Mouse (Mus musculus): ENCODE measurements around the gene Kctd13.
A peak's percentile ranks its signal among the peaks of the same experiment; 100 is the strongest.
"Not testable (repeated sequence)": the region's sequence is repeated elsewhere in the genome, so short reads cannot be mapped to it uniquely, and the experiment has no call there.

Gene Kctd13

GRCm38 (mm10) chr7:126928384-126929037 is at the start of gene Kctd13:
Gene Kctd13 (plus strand): TSS chr7:126928879.
- peak; percentile 94 to 97 for DNase-seq

GRCm38 (mm10) chr7:126881040-126881439 is 47.6 kb upstream of the Kctd13 start:
- DNase-seq: no peak

- peak; percentile 44 to 46 for DNase-seq
These were observed 44.9 kb upstream of the Kctd13 start for GRCm38 (mm10) chr7:126883731-126884181.

- peak; percentile 98 to 99 for DNase-seq
These were observed 44.2 kb upstream of the Kctd13 start, which contains the start of gene Taok2 for GRCm38 (mm10) chr7:126884286-126885164. Gene Taok2 (minus strand): TSS chr7:126884703.

GRCm38 (mm10) chr7:126887281-126887680 is 41.4 kb upstream of the Kctd13 start:
- DNase-seq: no peak

GRCm38 (mm10) chr7:126888852-126889251 is 39.8 kb upstream of the Kctd13 start:
- no peak for DNase-seq

GRCm38 (mm10) chr7:126896912-126897311 is 31.8 kb upstream of the Kctd13 start:
- peak in 1 of 2 experiments; percentile 24 for DNase-seq

GRCm38 (mm10) chr7:126897390-126898101 is 31.1 kb upstream of the Kctd13 start:
- DNase-seq: peak in 1 of 2 experiments; percentile 27

GRCm38 (mm10) chr7:126898102-126898990 is 30.3 kb upstream of the Kctd13 start:
- DNase-seq: peak; percentile 98 to 100

- not testable (repeated sequence) for DNase-seq
These were observed 28.9 kb upstream of the Kctd13 start for GRCm38 (mm10) chr7:126899781-126900180.

- no peak for DNase-seq
These were observed 23.1 kb upstream of the Kctd13 start for GRCm38 (mm10) chr7:126905590-126905989.

GRCm38 (mm10) chr7:126914844-126915243 is 13.8 kb upstream of the Kctd13 start:
- no peak for DNase-seq

GRCm38 (mm10) chr7:126918356-126918755 is 10.3 kb upstream of the Kctd13 start:
- DNase-seq: not testable (repeated sequence)

GRCm38 (mm10) chr7:126919973-126920372 is 8.7 kb upstream of the Kctd13 start:
- no peak for DNase-seq

- no peak for DNase-seq
These were observed 7.1 kb upstream of the Kctd13 start for GRCm38 (mm10) chr7:126921563-126921962.

GRCm38 (mm10) chr7:126922624-126923060 is 6.0 kb upstream of the Kctd13 start, which contains the start of gene Tmem219:
Gene Tmem219 (minus strand): TSS chr7:126922917.
- DNase-seq: peak in 1 of 2 experiments; percentile 29

GRCm38 (mm10) chr7:126923999-126924398 is 4.7 kb upstream of the Kctd13 start:
- DNase-seq: no peak

- DNase-seq: no peak
These were observed 2.4 kb upstream of the Kctd13 start for GRCm38 (mm10) chr7:126926299-126926698.

- peak in 1 of 2 experiments; percentile 53 for DNase-seq
These were observed 367 bp downstream of the Kctd13 start for GRCm38 (mm10) chr7:126929046-126929445.

- DNase-seq: no peak
These were observed 4.0 kb downstream of the Kctd13 start for GRCm38 (mm10) chr7:126932652-126933051.

GRCm38 (mm10) chr7:126941171-126941570 is 12.5 kb downstream of the Kctd13 start:
- no peak for DNase-seq

- DNase-seq: no peak
These were observed 13.1 kb downstream of the Kctd13 start for GRCm38 (mm10) chr7:126941801-126942200.
